20 mouse cellular contexts compared by ENCODE assay signal in the genomic region with DNA sequence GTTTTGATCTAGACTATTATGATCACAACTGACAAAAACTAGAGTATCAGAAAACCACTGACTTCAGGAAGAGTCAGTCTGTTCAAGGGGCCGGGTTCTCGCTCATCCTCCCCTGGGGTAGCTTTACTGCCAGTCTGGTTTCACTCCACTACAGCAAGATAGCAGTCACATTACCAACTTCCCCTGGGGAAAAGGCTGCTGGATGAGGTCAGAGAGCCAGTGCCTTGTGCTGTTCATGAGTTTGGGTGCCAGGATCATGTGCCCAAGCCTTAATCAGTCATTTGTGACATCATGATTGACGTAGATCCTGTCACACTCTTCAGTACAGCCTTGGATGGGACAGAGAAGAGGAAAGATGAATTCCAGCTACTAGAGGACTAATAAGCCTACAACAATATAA.
"Had no signal": no experiment of that assay in that cellular context is flagged by ENCODE, and none has a peak within 500 bp of the region (broad histone marks: within the 10 kb centered on the region; RNA-seq: fewer than 3 reads in every experiment).

No protein-coding gene starts in this region.

- H3K9me3 ChIP-seq: heart, embryonic 10.5 days; heart, embryonic 12.5 days; hindbrain, embryonic 13.5 days; hindbrain, embryonic 15.5 days; kidney, embryonic 15.5 days; limb, embryonic 13.5 days; limb, embryonic 15.5 days; liver, embryonic 12.5 days had no signal

- H3K27me3 ChIP-seq: heart, embryonic 12.5 days; hindbrain, embryonic 13.5 days; hindbrain, embryonic 15.5 days; kidney, embryonic 15.5 days; limb, embryonic 13.5 days; limb, embryonic 15.5 days; liver, embryonic 12.5 days had no signal

- H3K9ac ChIP-seq: heart, embryonic 12.5 days; hindbrain, embryonic 13.5 days; hindbrain, embryonic 15.5 days; kidney, embryonic 15.5 days; limb, embryonic 13.5 days; limb, embryonic 15.5 days; liver, embryonic 12.5 days; liver, embryonic 14.5 days had no signal

- H3K4me3 ChIP-seq: gastrocnemius, adult 2 months; heart, embryonic 10.5 days; heart, embryonic 12.5 days; hindbrain, embryonic 13.5 days; hindbrain, embryonic 15.5 days; kidney, embryonic 15.5 days; limb, embryonic 13.5 days; limb, embryonic 15.5 days; liver, embryonic 12.5 days had no signal

- DNase-seq: gastrocnemius, adult 2 months; gastrocnemius, postnatal 10 days; gastrocnemius, postnatal 25 days; heart, postnatal 36 days; kidney, adult 11 months; kidney, adult 9 months; layer of hippocampus, adult 9-11 months; layer of hippocampus, postnatal 36 days; left cerebral cortex, postnatal 4 days had no signal

- H3K4me1 ChIP-seq: hindbrain, embryonic 13.5 days; hindbrain, embryonic 15.5 days; limb, embryonic 15.5 days; liver, embryonic 12.5 days had no signal

- H3K27ac ChIP-seq: gastrocnemius, adult 2 months; heart, embryonic 10.5 days; hindbrain, embryonic 13.5 days; hindbrain, embryonic 15.5 days; hindbrain, postnatal 0 days; kidney, embryonic 15.5 days; kidney, postnatal 0 days; limb, embryonic 13.5 days; limb, embryonic 15.5 days; liver, embryonic 12.5 days; liver, embryonic 14.5 days had no signal

- H3K36me3 ChIP-seq: heart, embryonic 10.5 days; hindbrain, embryonic 15.5 days; kidney, embryonic 15.5 days; limb, embryonic 13.5 days; limb, embryonic 15.5 days; liver, embryonic 12.5 days had no signal

- H3K4me2 ChIP-seq: heart, embryonic 12.5 days; hindbrain, embryonic 13.5 days; hindbrain, embryonic 15.5 days; kidney, embryonic 15.5 days; limb, embryonic 13.5 days; limb, embryonic 15.5 days; liver, embryonic 12.5 days had no signal
